28 mouse cellular contexts compared by ENCODE assay signal in genomic region chr9:65381017-65381590, GRCm38 (mm10). TPM values are rescaled to one million over a fixed set of nuclear protein-coding genes. Genes with fewer than 3 reads are reported as not detected.
DNase-seq lines count a peak whose midpoint lies in the region; ATAC-seq and TF ChIP-seq lines count a peak whose summit lies in the region.
"Had no signal": no experiment of that assay in that cellular context is flagged by ENCODE, and none has a peak within 500 bp of the region (broad histone marks: within the 10 kb centered on the region; RNA-seq: fewer than 3 reads in every experiment).

No protein-coding gene starts in this region.

- H3K4me2 ChIP-seq in midbrain, postnatal 0 days (ENCODE audit: low read depth, low read length, poor library complexity, severe bottlenecking), result no peak overlapping the region
- no peak overlapping the region for H3K4me2 ChIP-seq in midbrain, embryonic 13.5 days (replicated peaks)
- H3K4me2 ChIP-seq in myocyte (ENCODE audit: low read depth), result peak overlapping the region; percentile 36
- H3K4me2 ChIP-seq: embryonic facial prominence, embryonic 15.5 days; heart, embryonic 13.5 days; hindbrain, embryonic 12.5 days had no signal

- no peak for TF ChIP-seq POLR2A in myocyte (IDR thresholded peaks at IDR 0.05; ENCODE audit: insufficient read length, low read depth)

- no peak for TF ChIP-seq CTCF in midbrain, postnatal 0 days (IDR thresholded peaks at IDR 0.05)

- no peaks in the 10 kb centered on the region for H3K9me3 ChIP-seq in heart, embryonic 10.5 days
- no peaks in the 10 kb centered on the region for H3K9me3 ChIP-seq in midbrain, postnatal 0 days (ENCODE audit: low read length)
- no peaks in the 10 kb centered on the region for H3K9me3 ChIP-seq in midbrain, embryonic 13.5 days
- no peaks in the 10 kb centered on the region for H3K9me3 ChIP-seq in hindbrain, embryonic 10.5 days
- H3K9me3 ChIP-seq: embryonic facial prominence, embryonic 15.5 days; forebrain, embryonic 10.5 days; heart, embryonic 13.5 days; hindbrain, embryonic 12.5 days had no signal

- no peak overlapping the region for H3K4me3 ChIP-seq in heart, embryonic 10.5 days
- H3K4me3 ChIP-seq in midbrain, postnatal 0 days (ENCODE audit: low read depth, low read length), result no peak overlapping the region
- H3K4me3 ChIP-seq in midbrain, embryonic 13.5 days (replicated peaks), result no peak overlapping the region
- no peak overlapping the region for H3K4me3 ChIP-seq in myocyte
- H3K4me3 ChIP-seq in hindbrain, embryonic 10.5 days, result no peak overlapping the region
- H3K4me3 ChIP-seq: embryonic facial prominence, embryonic 15.5 days; erythroblast, embryonic 14.5 days; forebrain, embryonic 10.5 days; heart, adult 2 months; heart, embryonic 13.5 days; hindbrain, embryonic 12.5 days had no signal

- no peak for ATAC-seq in midbrain, postnatal 0 days (ENCODE audit: low FRiP score)
- ATAC-seq in midbrain, embryonic 13.5 days, result no peak
- ATAC-seq: forebrain, embryonic 14.5 days; hindbrain, embryonic 16.5 days had no signal

- 0 out of 2 replicates have a peak overlapping the region, but pooled peaks have one; percentile 3 for H3K9ac ChIP-seq in midbrain, postnatal 0 days (replicated peaks; ENCODE audit: low read length, poor library complexity, severe bottlenecking)
- no peak overlapping the region for H3K9ac ChIP-seq in midbrain, embryonic 13.5 days (replicated peaks)
- H3K9ac ChIP-seq: embryonic facial prominence, embryonic 15.5 days; heart, embryonic 13.5 days; hindbrain, embryonic 12.5 days had no signal

- no peak overlapping the region for H3ac ChIP-seq in myocyte (ENCODE audit: control insufficient read depth, insufficient read length)

- peaks cover 6% of the 10 kb centered on the region for H3K36me3 ChIP-seq in heart, embryonic 10.5 days
- peaks cover 12% of the 10 kb centered on the region for H3K36me3 ChIP-seq in midbrain, postnatal 0 days (ENCODE audit: insufficient read depth, low read length)
- H3K36me3 ChIP-seq in midbrain, embryonic 13.5 days, result peaks cover 20% of the 10 kb centered on the region
- H3K36me3 ChIP-seq in myocyte (ENCODE audit: control insufficient read depth, insufficient read depth), result no peaks in the 10 kb centered on the region
- H3K36me3 ChIP-seq in hindbrain, embryonic 10.5 days, result peaks cover 15% of the 10 kb centered on the region
- H3K36me3 ChIP-seq: embryonic facial prominence, embryonic 15.5 days had no signal

- peak overlapping the region; percentile 23; the same call in 1 of the 2 replicates for H3K27ac ChIP-seq in heart, embryonic 10.5 days
- H3K27ac ChIP-seq in midbrain, postnatal 0 days (ENCODE audit: low read depth, low read length), result no peak overlapping the region
- H3K27ac ChIP-seq in midbrain, embryonic 13.5 days, result no peak overlapping the region
- H3K27ac ChIP-seq in hindbrain, embryonic 10.5 days, result no peak overlapping the region
- H3K27ac ChIP-seq: embryonic facial prominence, embryonic 15.5 days; forebrain, embryonic 10.5 days; heart, adult 2 months; heart, embryonic 13.5 days; hindbrain, embryonic 12.5 days had no signal

- H3K4me1 ChIP-seq in heart, embryonic 10.5 days, result peaks cover 23% of the 10 kb centered on the region
- no peaks in the 10 kb centered on the region for H3K4me1 ChIP-seq in midbrain, postnatal 0 days (ENCODE audit: insufficient read depth, low read length)
- no peaks in the 10 kb centered on the region for H3K4me1 ChIP-seq in midbrain, embryonic 13.5 days (replicated peaks)
- 0 out of 2 replicates have a peak, but pooled peaks cover 3% of the 10 kb centered on the region for H3K4me1 ChIP-seq in hindbrain, embryonic 10.5 days (replicated peaks)
- H3K4me1 ChIP-seq: embryonic facial prominence, embryonic 15.5 days had no signal

- no peaks in the 10 kb centered on the region for H3K79me2 ChIP-seq in myocyte (ENCODE audit: control insufficient read depth, insufficient read depth)

- WGBS in heart, embryonic 10.5 days, result 79% methylated on average over 4 of the region's 4 CpGs
- WGBS in midbrain, postnatal 0 days, result 83% methylated on average over 4 of the region's 4 CpGs
- 81% methylated on average over 4 of the region's 4 CpGs for WGBS in midbrain, embryonic 13.5 days
- 77% methylated on average over 4 of the region's 4 CpGs for WGBS in hindbrain, embryonic 10.5 days

- 0 out of 2 replicates have a peak, but pooled peaks cover 5% of the 10 kb centered on the region for H3K27me3 ChIP-seq in heart, embryonic 10.5 days (ENCODE audit: insufficient read depth, poor library complexity, severe bottlenecking)
- H3K27me3 ChIP-seq in midbrain, postnatal 0 days (ENCODE audit: insufficient read depth, low read length), result no peaks in the 10 kb centered on the region
- no peaks in the 10 kb centered on the region for H3K27me3 ChIP-seq in midbrain, embryonic 13.5 days
- H3K27me3 ChIP-seq in myocyte (ENCODE audit: control insufficient read depth, insufficient read depth, insufficient read length), result no peaks in the 10 kb centered on the region
- no peaks in the 10 kb centered on the region for H3K27me3 ChIP-seq in hindbrain, embryonic 10.5 days (ENCODE audit: insufficient read depth, poor library complexity, severe bottlenecking)
- H3K27me3 ChIP-seq: embryonic facial prominence, embryonic 15.5 days; heart, embryonic 13.5 days; hindbrain, embryonic 12.5 days had no signal

- no peak for DNase-seq in heart, embryonic 10.5 days (ENCODE audit: low spot score)
- DNase-seq in heart, adult 8-10 months (ENCODE audit: low spot score), result no peak
- no peak for DNase-seq in midbrain, postnatal 0 days (ENCODE audit: low spot score)
- peak; percentile 50 for DNase-seq in lung, postnatal 10 days
- DNase-seq in hindbrain, embryonic 10.5 days (ENCODE audit: low spot score), result no peak
- no peak for DNase-seq in adrenal gland, adult 18-20 months (ENCODE audit: low spot score in 2 of 2)
- DNase-seq: adrenal gland, adult 8-10 months; adrenal gland, postnatal 36 days; cerebellum, adult 11 months; cerebellum, adult 8-10 months; cerebellum, postnatal 14 days; embryo, embryonic 11 days; heart, adult 2 months; heart, postnatal 36 days had no signal

TF ChIP-seq in myocyte, 11 proteins besides CTCF, POLR2A, EP300 and RAD21:
- no peak for TF ChIP-seq MAX (IDR thresholded peaks at IDR 0.05; ENCODE audit: low read depth)
- TF ChIP-seq MYOD1 (IDR thresholded peaks at IDR 0.05; ENCODE audit: control insufficient read depth in 1 of 3, insufficient read length in 2 of 3, low read depth in 2 of 3), result peak; percentile 45 to 93 (median 58)
- TF ChIP-seq MYOG (IDR thresholded peaks at IDR 0.05; ENCODE audit: control insufficient read depth in 1 of 3, insufficient read depth in 1 of 3, insufficient read length in 2 of 3, low read depth in 2 of 3), result peak; percentile 66 to 94 (median 80)

RNA-seq across cellular contexts. Expression of gene Kbtbd13, which starts 10.3 kb away (rescaled TPM):
- polyA plus RNA-seq in heart, embryonic 10.5 days (2016; fragmentation: Nextera tagmentation; extraction: Ambion mirVana), result 1.4 and 2.1 TPM in 2 replicates
- total RNA-seq in heart, adult 8-10 months (2022), result 1 to 10 TPM; 2.4 to 3.6 (median 3.1) TPM
- 1.0 and 2.4 TPM in 2 replicates for total RNA-seq in midbrain, postnatal 0 days (2014; rRNA removed)
- polyA plus RNA-seq in midbrain, postnatal 0 days (2015; fragmentation: Nextera tagmentation; extraction: Ambion mirVana), result 0.65 and 0.74 TPM in 2 replicates
- polyA plus RNA-seq in midbrain, embryonic 13.5 days (2015; fragmentation: Nextera tagmentation; extraction: Ambion mirVana), result 0.39 and 0.44 TPM in 2 replicates
- polyA plus RNA-seq in myocyte (2012; fragmentation: generic; extraction: Trizol), result 0.31 TPM
- 0.80 and 0.85 TPM in 2 replicates for polyA plus RNA-seq in hindbrain, embryonic 10.5 days (2016; fragmentation: Nextera tagmentation; extraction: Ambion mirVana)
- under 1 TPM; 0.17 to 0.26 TPM for total RNA-seq in adrenal gland, adult 18-20 months (2021)
- polyA plus RNA-seq: erythroblast, embryonic 14.5 days had no signal

RNA-seq across cellular contexts. Expression of gene Rasl12, which starts 17.2 kb away (rescaled TPM):
- polyA plus RNA-seq in heart, embryonic 10.5 days (2016; fragmentation: Nextera tagmentation; extraction: Ambion mirVana), result 1.9 and 3.9 TPM in 2 replicates
- total RNA-seq in heart, adult 8-10 months (2022), result 1 to 10 TPM; 5.5 to 8.0 (median 6.0) TPM
- total RNA-seq in midbrain, postnatal 0 days (2014; rRNA removed), result 6.1 and 9.3 TPM in 2 replicates
- 4.3 and 4.8 TPM in 2 replicates for polyA plus RNA-seq in midbrain, postnatal 0 days (2015; fragmentation: Nextera tagmentation; extraction: Ambion mirVana)
- 6.2 TPM in 2 replicates for polyA plus RNA-seq in midbrain, embryonic 13.5 days (2015; fragmentation: Nextera tagmentation; extraction: Ambion mirVana)
- 0.11 TPM for polyA plus RNA-seq in myocyte (2012; fragmentation: generic; extraction: Trizol)
- polyA plus RNA-seq in hindbrain, embryonic 10.5 days (2016; fragmentation: Nextera tagmentation; extraction: Ambion mirVana), result 6.3 and 7.8 TPM in 2 replicates
- total RNA-seq in adrenal gland, adult 18-20 months (2021), result 10 to 100 TPM in 1 of 2 experiments, 1 to 10 TPM in 1; 5.7 to 31.8 TPM

RNA-seq across cellular contexts. Expression of gene Ubap1l, which starts 20.3 kb away (rescaled TPM):
- polyA plus RNA-seq in heart, embryonic 10.5 days (2016; fragmentation: Nextera tagmentation; extraction: Ambion mirVana), result 0.27 and 0.38 TPM in 2 replicates
- under 1 TPM in 2 of 4 experiments, not detected in 2; 0.27 to 0.40 TPM for total RNA-seq in heart, adult 8-10 months (2022)
- total RNA-seq in midbrain, postnatal 0 days (2014; rRNA removed), result 7.6 and 10.1 TPM in 2 replicates
- 1.4 and 2.2 TPM in 2 replicates for polyA plus RNA-seq in midbrain, postnatal 0 days (2015; fragmentation: Nextera tagmentation; extraction: Ambion mirVana)
- polyA plus RNA-seq in midbrain, embryonic 13.5 days (2015; fragmentation: Nextera tagmentation; extraction: Ambion mirVana), result 1.2 and 2.2 TPM in 2 replicates
- 0.16 TPM for polyA plus RNA-seq in myocyte (2012; fragmentation: generic; extraction: Trizol)
- 0.10 and 0.41 TPM in 2 replicates for polyA plus RNA-seq in hindbrain, embryonic 10.5 days (2016; fragmentation: Nextera tagmentation; extraction: Ambion mirVana)
- total RNA-seq in adrenal gland, adult 18-20 months (2021), result under 1 TPM; 0.45 to 0.86 TPM
- total RNA-seq: common myeloid progenitor, adult 5-6 weeks had no signal
- polyA plus RNA-seq: embryonic facial prominence, embryonic 11.5 days; embryonic facial prominence, embryonic 15.5 days; heart, embryonic 13.5 days had no signal

RNA-seq across cellular contexts. Expression of gene Pdcd7, which starts 35.2 kb away (rescaled TPM):
- 5.6 and 7.8 TPM in 2 replicates for polyA plus RNA-seq in heart, embryonic 10.5 days (2016; fragmentation: Nextera tagmentation; extraction: Ambion mirVana)
- total RNA-seq in heart, adult 8-10 months (2022), result 10 to 100 TPM; 13.3 to 16.8 (median 16.0) TPM
- total RNA-seq in midbrain, postnatal 0 days (2014; rRNA removed), result 16.4 and 23.4 TPM in 2 replicates
- polyA plus RNA-seq in midbrain, postnatal 0 days (2015; fragmentation: Nextera tagmentation; extraction: Ambion mirVana), result 7.7 and 11.0 TPM in 2 replicates
- 7.5 and 7.6 TPM in 2 replicates for polyA plus RNA-seq in midbrain, embryonic 13.5 days (2015; fragmentation: Nextera tagmentation; extraction: Ambion mirVana)
- 8.2 TPM for polyA plus RNA-seq in myocyte (2012; fragmentation: generic; extraction: Trizol)
- polyA plus RNA-seq in hindbrain, embryonic 10.5 days (2016; fragmentation: Nextera tagmentation; extraction: Ambion mirVana), result 8.6 and 11.6 TPM in 2 replicates
- 10 to 100 TPM; 18.0 to 18.6 TPM for total RNA-seq in adrenal gland, adult 18-20 months (2021)

RNA-seq across cellular contexts. Expression of gene Slc51b, which starts 41.7 kb away (rescaled TPM):
- polyA plus RNA-seq in heart, embryonic 10.5 days (2016; fragmentation: Nextera tagmentation; extraction: Ambion mirVana), result not detected in 2 replicates
- not detected for total RNA-seq in heart, adult 8-10 months (2022)
- not detected in 2 replicates for total RNA-seq in midbrain, postnatal 0 days (2014; rRNA removed)
- not detected in 2 replicates for polyA plus RNA-seq in midbrain, postnatal 0 days (2015; fragmentation: Nextera tagmentation; extraction: Ambion mirVana)
- polyA plus RNA-seq in midbrain, embryonic 13.5 days (2015; fragmentation: Nextera tagmentation; extraction: Ambion mirVana), result not detected in 2 replicates
- not detected for polyA plus RNA-seq in myocyte (2012; fragmentation: generic; extraction: Trizol)
- not detected in 2 replicates for polyA plus RNA-seq in hindbrain, embryonic 10.5 days (2016; fragmentation: Nextera tagmentation; extraction: Ambion mirVana)
- not detected for total RNA-seq in adrenal gland, adult 18-20 months (2021)
- total RNA-seq: adrenal gland, adult 8-10 months; adrenal gland, postnatal 36 days; common myeloid progenitor, adult 5-6 weeks; ES-E14; heart, adult 2 months; heart, postnatal 36 days had no signal
- polyA plus RNA-seq: embryonic facial prominence, embryonic 11.5 days; embryonic facial prominence, embryonic 15.5 days; erythroblast, embryonic 14.5 days; forebrain, embryonic 10.5 days; forebrain, embryonic 14.5 days; gonadal fat pad, adult 2 months; heart, adult 2 months; heart, embryonic 13.5 days; heart, postnatal 0 days; hindbrain, embryonic 12.5 days; hindbrain, embryonic 16.5 days had no signal
